Mouse (Mus musculus) lung, postnatal 14 days (tissue): ENCODE measurements around the gene Olfr894.
"Not testable (repeated sequence)": the region's sequence is repeated elsewhere in the genome, so short reads cannot be mapped to it uniquely, and the experiment has no call there.

Source experiments
- DNase-seq: peaks from one replicate; pipeline ENCODE4 v3.0.0; 2021

Gene Olfr894

DNA sequence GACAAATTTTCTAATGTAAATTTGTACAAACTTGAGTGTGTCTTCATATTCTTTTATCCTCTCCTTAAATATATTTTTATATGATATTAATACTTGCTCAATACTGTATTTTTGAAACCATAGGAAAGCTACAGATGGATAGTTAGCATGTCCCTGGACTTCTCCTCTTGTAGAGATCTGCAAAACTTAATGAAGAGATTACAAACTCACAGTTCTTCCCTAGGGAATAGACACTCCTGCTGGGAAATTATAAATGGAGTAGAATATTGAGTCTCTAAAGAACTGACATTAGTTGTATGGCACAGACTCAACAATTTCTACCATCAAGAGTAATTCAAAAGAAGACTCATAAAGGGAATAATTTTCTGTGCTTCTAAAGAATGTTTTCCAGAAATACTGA is at the start of gene Olfr894:
Gene Olfr894 (plus strand): TSS at position 301 of the 400 bp plus-strand sequence.
- DNase-seq = no peak

DNA sequence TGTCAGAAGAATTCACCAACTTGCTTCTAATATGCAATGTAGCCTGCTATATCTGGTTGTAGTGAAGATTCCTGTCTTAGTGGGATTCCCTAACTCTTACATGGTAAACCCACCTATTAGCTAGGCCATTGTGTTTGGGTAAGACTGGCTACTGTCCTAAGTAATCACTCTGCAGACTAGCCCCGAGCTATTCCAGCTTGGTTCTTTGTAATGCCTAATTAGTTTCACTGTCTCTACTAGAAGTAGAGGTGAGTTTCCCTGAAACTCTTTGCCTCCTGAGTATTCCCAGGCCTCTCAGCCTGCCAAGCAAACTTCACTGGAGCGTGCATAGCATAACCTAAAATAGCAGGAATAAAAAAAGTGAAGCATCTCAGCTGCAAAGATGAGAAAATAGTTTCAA is 49.5 kb upstream of the Olfr894 start:
- DNase-seq = not testable (repeated sequence)

DNA sequence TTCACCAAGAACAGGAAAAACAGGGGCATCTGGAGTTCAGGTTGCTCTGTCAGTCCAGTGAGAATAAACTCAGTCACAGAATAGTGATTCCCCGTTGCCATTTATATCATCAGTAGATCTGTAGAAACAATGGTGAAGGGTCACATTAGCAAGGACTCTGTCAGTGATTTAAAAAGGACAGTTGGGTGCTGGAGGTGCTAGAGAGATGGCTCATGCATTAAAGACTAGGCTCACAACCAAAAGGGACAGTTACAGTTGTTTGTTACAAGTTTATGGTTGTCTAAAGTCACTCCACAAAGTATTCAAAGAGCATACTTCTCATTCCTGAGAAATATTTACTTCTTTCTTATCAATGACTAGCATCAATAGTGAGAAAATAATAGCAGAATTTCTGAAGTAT is 37.1 kb upstream of the Olfr894 start, which contains the start of gene Olfr891:
Gene Olfr891 (minus strand): TSS at position 101 of the 400 bp plus-strand sequence.
- no peak for DNase-seq

DNA sequence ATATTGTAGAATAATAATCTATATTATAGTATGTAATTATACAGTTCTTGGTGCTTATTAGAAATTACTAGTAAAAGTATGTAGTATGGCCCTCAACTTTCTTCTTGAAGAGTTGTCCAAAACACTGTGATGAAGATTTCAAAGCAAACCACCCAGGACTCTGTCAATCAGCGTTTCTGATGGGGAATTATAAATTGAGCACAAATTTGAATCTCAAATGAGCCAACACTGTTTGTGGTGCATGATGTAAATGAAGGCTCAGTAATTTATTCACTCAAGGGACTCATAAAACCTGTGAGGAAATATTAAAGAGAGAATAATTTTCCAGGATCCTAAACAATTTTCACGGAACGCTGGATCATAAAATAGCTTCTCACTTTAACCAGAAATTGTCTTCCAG is 9.8 kb upstream of the Olfr894 start, which contains the start of gene Olfr893:
Gene Olfr893 (plus strand): TSS at position 301 of the 400 bp plus-strand sequence.
- DNase-seq = no peak

DNA sequence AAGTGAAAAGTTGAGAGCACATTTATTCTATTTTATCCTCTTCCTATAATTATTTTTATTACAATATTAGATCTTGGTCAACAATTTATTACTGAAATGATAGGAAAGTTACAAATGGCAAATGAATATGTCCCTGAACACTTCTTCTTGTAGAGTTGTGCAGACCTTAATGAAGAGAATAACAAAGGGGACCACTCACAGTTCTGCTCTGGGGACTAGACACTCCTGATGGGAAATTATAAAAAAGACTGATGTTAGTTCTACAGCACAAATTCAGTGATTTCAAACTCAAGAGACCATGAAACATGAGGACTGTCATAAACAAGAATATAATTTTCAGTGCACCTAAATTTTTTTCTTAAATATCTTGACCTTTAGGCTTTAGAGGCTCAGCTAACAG is 34.6 kb downstream of the Olfr894 start, which contains the start of gene Olfr143:
Gene Olfr143 (plus strand): TSS at position 301 of the 400 bp plus-strand sequence.
- no peak for DNase-seq

DNA sequence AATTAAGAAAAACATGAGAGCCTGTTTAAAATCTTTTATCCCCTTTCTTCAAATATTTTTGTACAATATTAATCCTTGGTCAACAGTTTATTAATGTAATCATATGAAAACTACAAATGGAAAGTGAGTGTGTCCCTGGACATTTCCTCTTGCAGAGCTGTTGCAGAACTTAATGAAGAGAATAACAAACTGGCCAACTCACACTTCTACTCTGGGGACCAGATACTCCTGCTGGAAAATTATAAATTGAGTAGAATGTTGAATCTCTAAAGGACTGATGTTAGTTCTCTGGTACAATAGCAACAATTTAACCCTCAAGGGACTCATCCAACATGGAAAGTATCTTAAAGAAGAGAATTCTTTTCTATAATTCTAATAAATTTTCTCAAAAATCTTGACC is 49.7 kb downstream of the Olfr894 start, which contains the start of gene Olfr895:
Gene Olfr895 (plus strand): TSS at position 301 of the 400 bp plus-strand sequence.
- DNase-seq = no peak
